Mouse (Mus musculus) lung, postnatal 36 days (tissue): ENCODE measurements around the gene Gm5916.

ENCODE experiments used
- DNase-seq: peaks from one replicate; pipeline ENCODE4 v3.0.0; 2022; ENCODE audit warnings: mixed read lengths

The Gm5916 gene

DNA sequence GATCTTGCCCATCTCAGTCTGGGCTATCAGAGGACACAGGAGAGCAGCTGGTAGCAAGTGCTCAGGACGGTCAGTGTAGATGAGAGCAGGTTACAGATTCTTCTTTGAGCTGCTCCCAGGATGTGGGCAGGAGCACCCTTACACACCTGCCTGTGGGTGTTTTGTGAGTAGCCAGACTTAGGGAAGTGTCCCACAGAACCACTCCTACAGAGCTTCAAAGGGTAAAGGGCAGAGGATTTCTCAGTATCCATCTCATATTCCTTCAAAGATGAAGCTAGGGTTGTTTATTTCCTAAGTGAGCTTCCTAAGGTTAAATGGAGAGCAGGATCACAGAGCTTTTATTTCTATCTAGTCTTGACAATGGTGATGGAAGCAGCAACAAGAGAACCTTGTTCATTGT, at the start of gene Gm5916:
Gm5916 (minus strand) TSS at position 101 of the 400 bp plus-strand sequence.
- no peak for DNase-seq
